Mouse (Mus musculus): ENCODE results near the gene Arid1a. TPM values are rescaled to one million over a fixed set of nuclear protein-coding genes. Genes with fewer than 3 reads are reported as not detected.

The Arid1a gene
- polyA plus RNA-seq, 1 experiment: 68.3 TPM

- Histone ChIP-seq H3K4me1 (ENCODE audit: control insufficient read depth, insufficient read depth, low read length) (peaks cover 40% of the 10 kb centered on the region), H3K4me3 (replicated peaks; ENCODE audit: extremely low read depth, low read depth, low read length) (no peak overlapping the region)
- no peak for DNase-seq
- no peak for TF ChIP-seq CTCF (IDR thresholded peaks at IDR 0.05; ENCODE audit: insufficient read depth, low read length)
- 53% methylated on average over 2 of the region's 2 CpGs for WGBS
Observed at GRCm38 (mm10) chr4:133709395-133709794, 47.2 kb downstream of the Arid1a start.

- WGBS: 4% methylated on average over 1 of the region's 1 CpGs
- Histone ChIP-seq H3K4me3 (replicated peaks; ENCODE audit: extremely low read depth, low read depth, low read length) (no peak overlapping the region), H3K4me1 (ENCODE audit: control insufficient read depth, insufficient read depth, low read length) (peaks cover 42% of the 10 kb centered on the region)
- DNase-seq: no peak
- no peak for TF ChIP-seq POLR2A (IDR thresholded peaks at IDR 0.05; ENCODE audit: borderline replicate concordance, extremely low read depth, low read depth, low read length)
- no peak for TF ChIP-seq CTCF (IDR thresholded peaks at IDR 0.05; ENCODE audit: insufficient read depth, low read length)
Observed at GRCm38 (mm10) chr4:133707464-133707863, 49.1 kb downstream of the Arid1a start.

GRCm38 (mm10) chr4:133706956-133707355, 49.6 kb downstream of the Arid1a start:
- TF ChIP-seq CTCF (IDR thresholded peaks at IDR 0.05; ENCODE audit: insufficient read depth, low read length) (no peak), POLR2A (IDR thresholded peaks at IDR 0.05; ENCODE audit: borderline replicate concordance, extremely low read depth, low read depth, low read length) (peak; percentile 63; the same call in 1 of the 2 replicates)
- peak; percentile 58 for DNase-seq
- H3K4me1 ChIP-seq (ENCODE audit: control insufficient read depth, insufficient read depth, low read length): peaks cover 39% of the 10 kb centered on the region
- no peak overlapping the region for H3K4me3 ChIP-seq (replicated peaks; ENCODE audit: extremely low read depth, low read depth, low read length)
- 3% methylated on average over 8 of the region's 8 CpGs for WGBS

- 54% methylated on average over 4 of the region's 4 CpGs for WGBS
- no peak for TF ChIP-seq CTCF (IDR thresholded peaks at IDR 0.05; ENCODE audit: insufficient read depth, low read length)
- TF ChIP-seq POLR2A (IDR thresholded peaks at IDR 0.05; ENCODE audit: borderline replicate concordance, extremely low read depth, low read depth, low read length): no peak
- Histone ChIP-seq H3K4me1 (ENCODE audit: control insufficient read depth, insufficient read depth, low read length) (peaks cover 44% of the 10 kb centered on the region), H3K4me3 (replicated peaks; ENCODE audit: extremely low read depth, low read depth, low read length) (no peak overlapping the region)
- no peak for DNase-seq
Observed at GRCm38 (mm10) chr4:133705062-133705461, 51.5 kb downstream of the Arid1a start.

GRCm38 (mm10) chr4:133700905-133701368, 55.6 kb downstream of the Arid1a start:
- 31% methylated on average over 11 of the region's 11 CpGs for WGBS
- TF ChIP-seq POLR2A (IDR thresholded peaks at IDR 0.05; ENCODE audit: borderline replicate concordance, extremely low read depth, low read depth, low read length): no peak
- TF ChIP-seq CTCF (IDR thresholded peaks at IDR 0.05; ENCODE audit: insufficient read depth, low read length): no peak
- peaks cover 21% of the 10 kb centered on the region for H3K4me1 ChIP-seq (ENCODE audit: control insufficient read depth, insufficient read depth, low read length)
- no peak overlapping the region for H3K4me3 ChIP-seq (replicated peaks; ENCODE audit: extremely low read depth, low read depth, low read length)
- DNase-seq: peak; percentile 17

GRCm38 (mm10) chr4:133695363-133695762, 61.2 kb downstream of the Arid1a start:
- H3K4me1 ChIP-seq (ENCODE audit: control insufficient read depth, insufficient read depth, low read length): no peaks in the 10 kb centered on the region; the same call in 1 of the 2 replicates
- H3K4me3 ChIP-seq (replicated peaks; ENCODE audit: extremely low read depth, low read depth, low read length): no peak overlapping the region
- TF ChIP-seq POLR2A (IDR thresholded peaks at IDR 0.05; ENCODE audit: borderline replicate concordance, extremely low read depth, low read depth, low read length): no peak
- no peak for TF ChIP-seq CTCF (IDR thresholded peaks at IDR 0.05; ENCODE audit: insufficient read depth, low read length)
- 61% methylated on average over 3 of the region's 3 CpGs for WGBS
- DNase-seq: no peak

- DNase-seq: no peak
- Histone ChIP-seq H3K4me1 (ENCODE audit: control insufficient read depth, insufficient read depth, low read length) (peaks cover 12% of the 10 kb centered on the region), H3K4me3 (replicated peaks; ENCODE audit: extremely low read depth, low read depth, low read length) (no peak overlapping the region)
- TF ChIP-seq CTCF (IDR thresholded peaks at IDR 0.05; ENCODE audit: insufficient read depth, low read length) (no peak), POLR2A (IDR thresholded peaks at IDR 0.05; ENCODE audit: borderline replicate concordance, extremely low read depth, low read depth, low read length) (no peak)
- WGBS: 12% methylated on average over 5 of the region's 5 CpGs
Observed at GRCm38 (mm10) chr4:133690252-133690651, 66.3 kb downstream of the Arid1a start.

- WGBS: 16% methylated on average over 7 of the region's 7 CpGs
- no peak overlapping the region for H3K4me3 ChIP-seq (replicated peaks; ENCODE audit: extremely low read depth, low read depth, low read length)
- H3K4me1 ChIP-seq (ENCODE audit: control insufficient read depth, insufficient read depth, low read length): peaks cover 12% of the 10 kb centered on the region
- no peak for DNase-seq
- TF ChIP-seq POLR2A (IDR thresholded peaks at IDR 0.05; ENCODE audit: borderline replicate concordance, extremely low read depth, low read depth, low read length): no peak
- no peak for TF ChIP-seq CTCF (IDR thresholded peaks at IDR 0.05; ENCODE audit: insufficient read depth, low read length)
Observed at GRCm38 (mm10) chr4:133688417-133689067, 68.0 kb downstream of the Arid1a start.

- 84% methylated on average over 5 of the region's 5 CpGs for WGBS
- DNase-seq: no peak
- no peak for TF ChIP-seq CTCF (IDR thresholded peaks at IDR 0.05; ENCODE audit: insufficient read depth, low read length)
- TF ChIP-seq POLR2A (IDR thresholded peaks at IDR 0.05; ENCODE audit: borderline replicate concordance, extremely low read depth, low read depth, low read length): no peak
- Histone ChIP-seq H3K4me3 (replicated peaks; ENCODE audit: extremely low read depth, low read depth, low read length) (no peak overlapping the region), H3K4me1 (ENCODE audit: control insufficient read depth, insufficient read depth, low read length) (peaks cover 12% of the 10 kb centered on the region)
Observed at GRCm38 (mm10) chr4:133687126-133687525, 69.4 kb downstream of the Arid1a start.

- no peak for DNase-seq
- no peak for TF ChIP-seq CTCF (IDR thresholded peaks at IDR 0.05; ENCODE audit: insufficient read depth, low read length)
- no peak for TF ChIP-seq POLR2A (IDR thresholded peaks at IDR 0.05; ENCODE audit: borderline replicate concordance, extremely low read depth, low read depth, low read length)
- WGBS: 84% methylated on average over 11 of the region's 11 CpGs
- H3K4me1 ChIP-seq (ENCODE audit: control insufficient read depth, insufficient read depth, low read length): peaks cover 12% of the 10 kb centered on the region
- H3K4me3 ChIP-seq (replicated peaks; ENCODE audit: extremely low read depth, low read depth, low read length): no peak overlapping the region
Observed at GRCm38 (mm10) chr4:133686512-133686911, 70.1 kb downstream of the Arid1a start.
